Mouse (Mus musculus) hindlimb bud, embryonic 11.5 days (tissue): ENCODE measurements at regions not wholly inside any gene's neighbourhood (a gene's known extent, or its start where the extent isn't known, plus 50 kb on each side); places are given as distances from the start of the nearest gene placed in this dataset.

ENCODE experiments used
- DNase-seq: peaks from one replicate; pipeline ENCODE4 v3.0.0-alpha.2; 2012; ENCODE audit warnings: low read depth, low spot score; ENCODE audit errors: extremely low spot score

DNA sequence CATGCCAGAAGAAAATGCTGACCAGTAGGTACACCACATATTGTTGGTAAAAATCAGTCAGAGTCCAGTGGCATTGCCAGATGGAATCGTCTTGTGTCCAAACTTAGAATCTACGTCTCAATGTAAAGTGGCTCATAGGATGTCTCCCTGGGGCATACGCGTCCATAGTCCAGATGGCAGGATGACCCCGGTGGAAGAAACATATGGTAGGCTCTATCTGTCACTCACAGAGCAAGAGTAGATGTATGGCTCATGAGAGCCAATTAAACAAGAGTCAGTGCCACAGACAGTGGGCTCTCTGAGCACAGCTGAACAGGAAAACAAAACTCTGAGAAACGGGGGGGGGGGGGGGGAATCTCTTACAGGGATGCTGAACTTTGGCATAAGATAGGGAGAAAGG is 187.3 kb downstream of the Enc1 start:
- no peak for DNase-seq

DNA sequence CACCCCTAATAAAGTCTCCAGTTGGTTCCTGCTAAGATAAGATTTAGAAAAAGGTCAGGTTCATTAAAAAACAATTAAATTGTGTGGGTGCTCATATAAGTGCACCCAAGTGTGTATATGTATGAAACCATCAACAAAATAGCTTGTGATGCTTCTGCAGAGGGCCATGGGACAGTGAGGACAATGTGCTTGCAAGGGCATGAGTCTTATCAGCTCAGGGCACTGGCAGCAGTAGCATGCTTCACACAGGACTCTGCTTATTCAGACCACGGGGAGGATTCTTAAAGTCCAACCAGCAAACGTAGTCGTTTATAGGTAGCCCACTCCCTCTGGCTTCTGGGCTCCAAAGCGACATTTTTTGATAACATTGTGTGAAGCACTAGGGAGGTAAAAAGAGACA is 186.6 kb downstream of the Enc1 start:
- DNase-seq = no peak

DNA sequence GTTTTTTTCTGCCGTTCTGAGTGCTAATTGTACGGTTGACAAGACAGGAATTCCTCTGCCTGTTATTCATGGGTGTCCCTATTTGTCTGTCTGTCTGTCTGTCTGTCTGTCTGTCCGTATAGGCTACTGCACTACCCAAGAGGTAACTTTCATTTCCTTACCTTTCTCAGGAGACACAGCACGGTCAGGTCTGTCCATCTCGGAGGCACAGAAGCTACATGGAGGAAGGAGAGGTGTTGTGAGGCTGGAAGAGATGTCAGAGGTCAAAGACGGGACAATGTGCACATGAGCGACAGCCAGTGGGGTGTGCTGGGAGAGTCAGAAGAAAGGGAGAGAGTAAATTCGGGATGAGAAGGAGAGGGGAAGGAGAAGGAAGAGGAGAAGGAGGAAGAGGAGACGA is 184.8 kb downstream of the Enc1 start:
- no peak for DNase-seq

DNA sequence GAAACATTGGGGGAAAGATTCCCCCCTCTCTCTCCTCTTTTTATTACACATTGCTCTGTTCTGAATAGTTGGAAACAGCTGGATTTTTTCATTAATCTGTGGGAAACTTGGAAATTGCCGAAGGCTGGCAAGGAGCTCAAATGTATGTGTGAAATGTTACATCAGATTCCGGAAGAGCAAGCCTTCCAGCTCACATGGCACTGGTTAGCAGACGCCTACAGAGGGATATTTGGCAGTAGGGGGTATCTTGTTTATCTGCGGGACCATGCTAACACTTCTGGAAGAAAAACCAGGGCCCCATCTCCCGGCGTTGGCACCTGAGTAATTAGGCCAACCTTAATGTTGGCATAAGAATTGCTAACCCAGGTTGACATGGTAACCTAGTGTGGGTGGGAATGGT is 183.0 kb downstream of the Enc1 start:
- DNase-seq = no peak

DNA sequence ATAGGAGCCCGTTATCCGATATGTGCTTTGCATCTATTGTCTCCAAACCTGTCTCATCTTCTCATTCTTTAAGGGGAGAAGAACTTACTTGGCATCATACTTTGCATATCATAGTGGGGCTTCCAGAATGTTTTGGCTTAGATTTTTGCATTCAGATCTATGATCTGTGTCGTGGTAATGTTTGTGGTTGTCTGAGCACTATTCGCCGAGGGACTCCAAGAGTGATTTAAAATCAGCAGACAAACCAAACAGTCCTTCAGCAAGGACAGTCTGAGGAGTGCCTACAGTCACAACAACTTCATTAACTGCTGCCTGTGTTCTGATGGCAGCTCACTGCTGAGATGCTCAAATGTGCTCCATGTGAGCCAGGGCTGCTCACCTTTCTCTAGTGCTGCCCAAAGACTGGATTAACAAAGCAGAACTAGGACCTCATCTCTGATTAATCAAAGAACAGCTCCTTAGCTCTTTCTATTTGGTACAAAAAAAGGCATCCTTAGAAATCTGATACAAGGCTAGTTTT is 182.5 kb downstream of the Enc1 start:
- no peak for DNase-seq

DNA sequence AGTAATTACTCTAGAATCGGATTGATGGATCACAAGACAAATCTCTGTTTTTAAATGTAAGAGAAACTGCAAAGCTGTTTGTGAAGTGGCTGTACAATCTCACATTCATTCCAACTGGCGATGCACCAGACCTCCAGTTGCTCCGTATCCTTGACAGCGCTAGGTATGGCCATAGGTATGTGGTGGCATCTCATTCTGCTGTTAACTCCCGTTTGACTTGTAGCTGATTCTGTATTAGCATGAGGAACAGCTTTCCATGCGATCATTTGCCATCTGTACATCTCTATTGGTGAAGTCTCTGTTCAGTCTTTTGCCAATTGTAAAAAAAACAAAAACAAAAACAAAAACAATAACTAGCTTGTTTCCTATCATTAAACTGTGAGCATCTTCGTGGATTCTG is 182.0 kb downstream of the Enc1 start:
- no peak for DNase-seq

DNA sequence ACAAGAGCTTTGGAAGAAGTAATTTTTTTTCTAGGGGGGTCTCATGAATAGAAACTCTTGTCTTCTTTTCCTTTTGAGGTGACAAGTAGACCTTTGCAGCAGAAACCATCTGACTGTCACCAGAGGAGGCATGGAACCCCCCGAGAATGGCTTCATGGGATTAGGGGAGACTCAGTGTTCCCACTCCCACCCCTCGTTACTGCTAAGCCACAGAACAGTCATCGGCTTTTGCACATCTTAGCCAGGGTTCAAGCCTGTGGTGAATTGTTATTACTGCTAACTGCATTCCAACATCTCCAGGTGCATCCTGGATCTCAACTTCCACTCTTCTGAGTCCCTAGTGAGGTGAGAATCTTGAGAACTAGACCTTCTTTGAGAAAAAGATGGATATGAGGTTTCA is 180.9 kb downstream of the Enc1 start:
- no peak for DNase-seq

DNA sequence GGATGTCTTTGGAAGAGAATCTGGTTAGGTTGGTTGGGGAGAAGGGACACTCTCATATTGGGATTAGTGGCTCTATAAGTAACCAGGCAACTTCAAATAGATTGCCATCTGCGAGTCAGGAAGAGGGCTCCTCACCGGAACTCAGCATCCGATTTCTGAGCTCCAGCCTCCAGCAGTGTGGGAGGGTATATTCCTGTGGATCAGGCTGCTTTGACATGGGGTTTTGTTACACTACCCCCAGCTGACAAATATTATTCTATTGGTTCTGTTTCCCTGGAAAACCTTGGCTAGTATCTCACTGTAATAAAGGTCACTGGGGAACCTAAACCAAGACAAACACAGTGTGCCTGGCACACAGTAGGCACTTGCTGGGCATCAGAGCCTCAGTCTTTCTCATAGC is 179.9 kb downstream of the Enc1 start:
- no peak for DNase-seq

DNA sequence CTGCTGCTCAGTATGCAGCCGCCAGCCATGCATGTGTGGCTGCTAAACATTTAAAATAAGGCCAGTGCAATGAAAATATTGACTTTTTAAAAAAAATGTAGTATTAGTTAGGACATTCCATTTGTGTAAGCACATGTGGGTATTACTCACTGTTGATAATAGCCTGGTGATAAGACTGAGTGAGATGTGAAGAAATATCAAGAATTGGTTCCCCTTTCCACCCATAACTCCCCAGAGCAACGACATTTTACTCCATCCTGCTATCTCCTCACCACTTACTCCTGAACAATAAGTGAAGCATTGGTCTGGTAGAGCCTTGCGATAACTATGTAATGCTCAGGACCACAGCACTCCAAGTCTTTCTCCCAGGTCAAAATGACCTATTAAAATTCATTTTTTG is 178.2 kb downstream of the Enc1 start:
- DNase-seq = no peak

DNA sequence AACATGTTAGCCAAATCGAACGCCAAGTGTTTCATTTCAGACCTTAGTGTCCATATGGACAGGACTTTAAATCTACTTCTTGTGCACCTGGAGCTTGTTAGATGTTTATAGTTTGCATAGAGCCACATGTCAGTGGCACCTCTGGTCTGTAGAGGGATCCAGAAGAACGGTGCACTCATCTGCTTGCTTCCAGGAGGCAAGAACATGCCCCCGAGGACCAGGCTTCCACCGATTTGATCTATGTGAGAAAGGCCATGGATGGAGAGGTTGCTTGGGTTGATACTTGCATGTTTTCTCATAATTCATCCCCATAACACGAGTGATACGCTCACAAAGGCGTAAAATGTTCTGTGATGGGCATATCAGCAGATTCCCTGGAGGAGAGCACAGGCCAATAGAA is 177.8 kb downstream of the Enc1 start:
- DNase-seq = no peak

DNA sequence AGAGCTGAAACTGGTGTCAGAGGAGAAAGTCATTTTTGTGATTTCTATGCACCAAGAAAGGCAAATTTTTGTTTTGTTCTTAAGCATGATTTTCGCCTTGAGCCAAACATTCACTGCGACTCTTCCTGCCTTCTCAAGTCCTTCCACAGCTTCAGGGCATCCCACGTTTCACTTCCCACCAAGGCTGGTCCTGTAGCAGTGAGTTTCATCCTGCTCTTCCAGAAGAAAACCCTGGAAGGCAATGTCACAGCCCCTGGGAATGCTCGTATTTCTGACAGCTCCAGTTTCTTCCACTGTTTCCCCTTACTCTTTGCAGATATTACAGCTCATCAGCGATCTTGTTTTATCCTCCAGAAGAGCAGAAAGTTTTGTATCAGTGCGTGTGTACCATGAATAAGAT is 177.2 kb downstream of the Enc1 start:
- DNase-seq = no peak

DNA sequence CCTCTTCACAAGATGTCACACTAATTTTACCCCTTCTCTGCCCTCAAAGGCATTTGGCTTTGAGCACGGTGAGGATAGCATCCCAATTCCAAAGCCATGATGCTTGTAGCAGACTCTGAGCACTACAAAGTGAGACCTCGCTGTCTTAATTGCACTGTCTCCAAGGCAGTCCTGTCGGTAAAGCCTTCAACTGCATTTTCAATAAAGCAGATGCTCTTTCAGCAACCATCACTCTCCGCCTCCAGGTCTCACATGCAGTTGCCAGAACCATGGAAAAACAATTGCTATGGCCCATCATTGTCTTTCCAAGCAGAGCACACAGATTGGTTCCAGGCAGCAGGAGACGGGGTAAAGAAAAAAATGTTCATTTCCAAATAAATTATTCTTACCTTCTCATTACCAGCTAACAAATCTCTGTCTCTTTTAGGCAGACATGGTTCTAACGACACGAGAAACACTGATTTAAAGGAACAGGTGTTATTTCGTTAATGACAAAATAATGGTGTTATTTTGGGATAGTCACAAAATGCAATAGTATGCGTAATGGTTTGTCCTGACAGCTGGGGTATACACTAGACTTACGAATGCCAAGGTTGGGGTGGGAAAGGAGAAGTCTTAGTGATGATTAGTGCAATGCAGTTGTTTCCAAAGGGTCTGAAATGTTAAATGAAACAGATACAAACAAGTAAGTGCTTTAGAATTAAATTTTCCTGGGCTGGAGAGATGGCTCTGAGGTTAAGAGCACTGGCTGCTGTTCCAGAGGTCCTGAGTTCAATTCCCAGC is 175.2 kb downstream of the Enc1 start:
- no peak for DNase-seq

DNA sequence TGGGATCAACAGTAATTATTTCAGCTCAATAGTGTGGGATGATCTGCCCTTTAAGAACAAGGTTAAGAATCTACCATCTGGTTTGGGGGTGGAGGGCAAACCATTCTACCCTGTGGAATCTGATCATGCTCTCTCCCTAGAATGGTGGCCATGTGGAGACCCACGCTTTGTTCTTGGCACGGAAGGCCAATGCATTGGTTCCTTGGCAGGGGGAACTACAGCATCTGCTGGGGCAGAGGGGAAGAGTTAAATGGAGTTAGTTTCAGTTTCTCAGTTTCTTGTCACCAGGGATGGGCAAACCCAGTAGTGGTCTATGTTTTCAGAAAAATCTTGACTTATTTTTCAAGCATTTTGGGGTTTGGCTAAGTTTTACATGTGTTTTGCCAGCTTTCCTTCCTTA is 174.5 kb downstream of the Enc1 start:
- DNase-seq = no peak

DNA sequence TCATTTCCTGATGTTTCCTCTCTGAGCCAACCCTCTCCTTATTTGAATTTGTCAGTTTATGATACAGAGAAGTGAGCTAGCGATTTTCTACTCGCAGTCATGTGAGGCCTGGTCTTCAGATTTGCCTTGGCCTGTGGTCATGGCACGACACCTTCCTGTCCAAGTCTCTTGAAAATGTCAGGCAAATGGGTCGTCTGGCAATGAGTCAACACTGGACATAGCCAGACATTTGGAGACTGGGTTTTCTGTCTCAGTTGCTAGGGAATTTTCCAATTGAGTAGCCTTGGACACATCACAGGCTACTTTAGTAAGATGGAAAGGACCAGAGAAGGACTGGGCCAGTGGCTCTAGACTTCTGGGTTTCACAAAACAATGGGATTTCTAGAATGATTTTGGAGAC is 171.2 kb downstream of the Enc1 start:
- no peak for DNase-seq

DNA sequence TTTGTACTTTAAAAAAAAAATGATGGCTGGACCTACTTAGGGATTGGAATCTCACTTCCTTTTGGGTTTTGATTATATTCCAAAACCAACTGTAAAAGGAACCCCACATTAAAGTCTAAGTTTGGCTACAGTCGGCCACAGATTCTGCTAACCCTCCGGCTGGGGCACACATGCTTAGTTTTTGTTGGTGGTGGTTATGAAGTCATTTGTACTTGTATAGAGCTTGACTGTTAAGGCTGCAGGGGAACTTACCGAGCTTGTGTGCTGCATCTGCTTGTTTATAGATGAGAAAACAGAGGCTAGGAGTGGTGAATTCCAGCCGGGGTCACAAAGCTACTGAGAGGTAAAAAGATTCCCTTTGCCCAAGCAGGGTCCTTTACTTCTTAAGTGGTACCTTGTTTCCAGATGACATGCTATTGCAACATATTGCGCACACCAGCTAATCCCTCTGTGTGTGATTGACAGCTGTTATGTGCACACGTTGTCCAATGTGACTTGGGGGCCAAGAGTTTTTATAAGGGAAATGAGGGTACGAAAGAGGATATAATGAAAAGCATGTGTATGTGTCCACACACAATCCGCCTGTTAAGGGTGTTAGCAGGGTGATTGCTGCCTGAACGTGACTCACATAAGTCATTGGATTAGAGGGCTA is 169.8 kb downstream of the Enc1 start:
- no peak for DNase-seq

DNA sequence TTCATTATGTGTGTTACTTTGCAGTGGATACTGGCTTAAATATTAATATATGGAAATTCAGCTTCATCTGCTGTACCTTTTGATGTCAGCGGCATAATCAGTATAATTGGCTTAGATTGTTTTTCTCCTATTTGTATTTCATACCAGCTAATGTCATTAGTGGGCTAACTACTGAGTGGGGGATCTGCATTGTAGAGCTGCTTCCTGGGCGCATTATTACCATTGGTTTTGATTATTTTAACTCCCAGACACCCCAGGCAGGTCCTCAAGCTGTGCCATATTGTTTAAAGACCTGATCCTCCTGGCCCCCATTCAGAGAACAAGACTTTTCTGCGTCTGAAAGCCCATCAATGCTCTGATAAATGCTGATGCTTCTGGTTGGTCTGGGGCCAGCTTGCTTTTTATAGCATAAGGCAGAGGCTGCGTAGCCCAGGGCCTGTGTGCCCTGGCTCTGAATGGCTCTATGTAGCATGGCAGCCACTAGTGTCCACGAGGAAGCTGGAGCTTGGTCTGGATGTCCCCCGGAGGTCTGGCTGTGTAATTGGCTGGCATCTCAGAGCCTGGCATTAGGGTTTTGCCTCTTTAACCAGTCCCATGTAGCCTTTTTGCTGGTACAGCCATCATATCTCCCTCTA is 169.1 kb downstream of the Enc1 start:
- no peak for DNase-seq

DNA sequence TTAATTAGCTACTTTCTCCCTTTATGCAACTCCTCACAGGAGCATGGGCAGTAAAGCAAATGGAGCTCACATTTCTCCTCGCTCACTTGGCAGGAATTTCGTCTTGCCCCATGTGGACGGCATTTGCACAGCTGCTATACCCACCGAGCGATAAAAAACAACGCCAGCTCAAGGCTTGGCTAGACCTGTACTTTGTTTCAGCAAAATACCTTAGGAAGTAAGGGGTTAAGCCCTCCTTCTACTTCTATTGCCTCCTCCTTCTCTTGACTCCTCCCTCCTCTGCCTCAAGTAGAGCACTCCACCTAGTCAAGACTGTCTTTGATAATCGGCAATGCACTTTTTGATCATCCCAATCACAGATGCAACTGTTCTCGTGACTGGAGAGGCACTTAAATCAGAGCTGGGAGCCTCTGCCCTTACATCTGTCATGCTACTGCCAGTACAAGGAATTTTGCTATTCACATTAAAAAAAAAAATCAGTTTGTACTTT is 168.4 kb downstream of the Enc1 start:
- DNase-seq = no peak

DNA sequence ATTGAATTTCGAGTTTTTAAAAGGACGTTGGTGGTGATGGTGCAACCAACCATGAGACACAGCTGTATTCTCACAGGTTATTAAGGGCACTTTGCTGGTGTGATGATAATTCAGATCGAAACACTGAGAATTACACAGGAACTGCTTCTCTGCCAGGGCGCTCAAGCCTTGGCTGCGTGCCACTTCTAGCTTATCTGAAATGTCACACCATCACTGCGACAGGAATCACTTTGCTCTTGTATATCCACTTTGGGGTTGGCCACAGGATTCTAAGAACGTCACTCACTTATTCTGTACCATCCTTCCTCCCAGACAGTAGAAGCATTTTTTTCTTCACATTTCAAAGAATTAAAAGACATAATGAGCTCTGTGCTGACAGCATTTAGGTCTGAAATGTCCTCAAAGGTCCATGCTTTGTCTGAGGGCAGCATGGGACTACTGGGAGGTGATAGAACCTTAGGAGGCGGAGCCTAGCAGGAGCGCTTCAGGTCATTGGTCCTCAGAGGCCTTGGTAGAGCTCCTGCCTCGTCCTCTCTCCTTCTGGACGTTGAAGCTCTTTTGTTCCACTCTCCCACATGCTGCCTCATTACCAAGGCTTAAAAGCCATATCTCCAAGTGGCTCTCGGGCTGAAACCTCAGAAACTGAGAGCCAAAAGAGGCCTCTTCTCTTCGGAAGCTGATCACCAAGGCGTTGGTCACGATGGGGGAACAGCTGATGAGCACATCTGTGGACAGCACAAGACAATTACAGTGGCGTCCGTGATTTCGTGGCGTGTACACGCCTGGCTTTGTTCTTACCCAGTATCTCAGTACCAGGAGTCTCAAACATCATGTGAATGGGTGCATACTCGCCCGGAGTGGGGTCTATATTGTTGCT is 167.7 kb downstream of the Enc1 start:
- no peak for DNase-seq

DNA sequence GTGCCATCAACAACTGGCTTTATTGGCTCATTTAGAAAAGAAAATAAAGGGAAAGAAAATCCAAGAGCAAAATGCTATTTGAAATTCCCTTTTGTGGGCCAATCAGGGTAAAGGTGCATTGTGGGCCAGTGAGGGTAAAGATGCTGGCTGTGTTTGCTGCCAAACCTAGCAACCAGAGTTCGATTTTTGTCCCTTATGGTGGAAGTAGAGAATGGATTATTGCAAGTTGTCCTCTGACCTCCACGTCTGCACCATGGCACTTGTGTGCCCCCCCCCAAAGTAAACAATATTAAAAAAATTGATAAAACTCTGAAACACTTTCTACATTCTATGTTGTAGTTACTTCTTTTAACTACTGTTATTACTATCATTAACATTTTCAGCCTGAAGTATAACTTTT is 166.9 kb downstream of the Enc1 start:
- no peak for DNase-seq

DNA sequence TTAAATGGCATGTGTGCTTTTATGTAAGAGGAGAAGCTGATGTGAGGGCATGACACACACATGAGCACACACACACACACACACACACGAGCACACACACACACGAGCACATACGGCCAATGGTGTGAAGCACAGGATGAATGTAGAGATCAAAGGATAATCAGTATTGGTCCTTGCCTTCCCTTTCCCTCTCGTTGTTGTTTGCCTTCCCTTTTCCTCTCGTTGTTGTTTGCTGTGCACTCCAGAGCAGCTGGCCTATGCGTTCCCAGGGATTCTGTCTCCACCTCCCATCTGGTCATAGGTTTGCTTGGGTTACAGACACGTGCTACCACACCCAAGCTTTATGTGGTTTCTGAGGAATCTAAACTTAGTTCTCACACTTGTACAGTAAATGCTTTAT is 165.8 kb downstream of the Enc1 start:
- no peak for DNase-seq

DNA sequence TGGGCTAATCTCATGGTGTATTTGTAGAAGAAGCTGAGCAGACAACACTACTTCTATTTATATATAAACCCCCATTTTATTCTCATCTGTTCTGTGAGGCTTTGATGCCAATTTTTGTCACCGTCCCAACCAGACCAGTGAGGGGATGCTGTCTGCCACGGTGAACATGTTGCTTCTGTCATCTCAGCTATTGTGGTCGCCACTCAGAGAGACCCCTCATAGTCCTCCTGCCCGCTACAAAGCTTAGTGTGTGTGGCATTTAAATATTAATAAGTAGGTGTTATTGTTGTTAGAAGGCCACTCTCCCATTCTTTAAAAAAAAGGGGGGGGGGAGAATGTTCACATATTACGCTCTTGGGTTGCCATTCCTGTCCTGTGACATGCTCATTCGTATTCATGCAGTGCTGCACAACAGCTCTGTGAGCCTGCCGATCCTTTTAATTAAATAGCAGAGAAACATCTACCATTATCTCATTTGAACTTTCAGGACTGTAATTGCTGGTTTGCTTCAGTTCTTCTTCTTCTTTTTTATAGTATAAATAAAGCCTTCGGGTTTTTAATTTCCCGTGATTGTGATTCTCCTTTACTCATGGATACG is 161.4 kb downstream of the Enc1 start:
- no peak for DNase-seq
